Mouse (Mus musculus): ENCODE results near the gene B3galt4. TPM values are rescaled to one million over a fixed set of nuclear protein-coding genes. Genes with fewer than 3 reads are reported as not detected.
A peak's percentile ranks its signal among the peaks of the same experiment; 100 is the strongest.
"Not testable (repeated sequence)": the region's sequence is repeated elsewhere in the genome, so short reads cannot be mapped to it uniquely, and the experiment has no call there.

B3galt4 gene
- total RNA-seq, 2 experiments from 2014 or later: 5.4 to 6.8 TPM

- DNase-seq (ENCODE audit: low spot score in 2 of 2): no peak
Measured at GRCm38 (mm10) chr17:33968927-33969326, 17.6 kb upstream of the B3galt4 start.

DNA sequence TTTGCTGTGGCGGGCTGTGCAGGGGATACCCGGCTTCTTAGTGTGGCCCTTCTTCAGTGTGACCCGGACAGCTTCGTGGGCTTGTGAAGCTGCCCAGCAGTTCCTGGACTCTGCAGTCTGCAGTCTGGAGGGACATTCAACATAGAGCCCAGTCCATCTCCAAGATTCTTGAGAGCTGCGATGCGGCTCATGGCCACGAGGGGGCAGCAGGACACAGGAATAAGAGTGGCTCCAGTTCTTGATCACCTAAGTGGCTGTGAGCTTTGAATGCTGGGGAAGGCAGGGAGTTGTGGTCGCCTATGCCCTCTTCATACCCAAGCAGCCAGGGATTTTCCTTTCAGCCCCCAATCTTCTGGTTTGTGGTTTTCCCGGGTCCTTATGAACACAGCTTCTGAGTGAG lies 17.2 kb upstream of the B3galt4 start:
- DNase-seq (ENCODE audit: low spot score in 2 of 2): peak; percentile 73 to 83

- DNase-seq (ENCODE audit: low spot score in 2 of 2): no peak
Measured at GRCm38 (mm10) chr17:33965846-33966550, 14.7 kb upstream of the B3galt4 start.

- DNase-seq (ENCODE audit: low spot score in 2 of 2): no peak
Measured at GRCm38 (mm10) chr17:33965082-33965845, 14.0 kb upstream of the B3galt4 start.

DNA sequence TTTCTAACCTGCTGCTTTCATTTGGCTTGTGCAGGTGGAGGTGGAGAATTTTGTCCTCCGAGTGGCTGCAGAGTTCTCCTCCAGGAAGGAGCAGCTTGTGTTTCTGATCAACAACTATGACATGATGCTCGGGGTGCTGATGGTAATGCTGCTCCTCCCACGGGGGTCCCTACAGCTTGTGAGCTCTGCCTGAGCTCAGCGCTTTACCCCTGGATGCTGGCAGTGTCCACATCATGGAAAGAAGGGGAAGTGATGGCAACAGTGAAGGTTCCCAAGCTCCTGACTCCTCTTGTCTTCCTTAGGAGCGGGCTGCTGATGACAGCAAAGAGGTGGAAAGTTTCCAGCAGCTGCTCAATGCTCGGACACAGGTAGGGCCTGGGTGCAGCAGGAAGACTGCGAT lies 11.6 kb upstream of the B3galt4 start:
- no peak for DNase-seq (ENCODE audit: low spot score in 2 of 2)

DNA sequence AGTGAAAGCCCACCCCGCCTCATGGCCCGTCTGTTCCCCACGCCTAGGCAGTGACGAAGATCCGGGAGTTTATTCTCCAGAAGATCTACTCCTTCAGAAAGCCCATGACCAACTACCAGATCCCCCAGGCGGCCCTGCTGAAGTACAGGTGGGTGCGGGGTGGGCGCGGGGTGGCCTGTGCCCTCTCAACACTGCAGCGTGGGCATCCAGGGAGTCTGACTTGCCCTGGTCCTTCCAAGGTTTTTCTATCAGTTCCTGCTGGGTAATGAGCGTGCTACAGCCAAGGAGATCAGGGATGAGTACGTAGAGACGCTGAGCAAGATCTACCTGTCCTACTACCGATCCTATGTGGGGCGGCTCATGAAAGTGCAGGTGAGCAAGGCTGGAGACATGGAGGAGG lies 8.7 kb upstream of the B3galt4 start:
- DNase-seq (ENCODE audit: low spot score in 2 of 2): no peak

DNA sequence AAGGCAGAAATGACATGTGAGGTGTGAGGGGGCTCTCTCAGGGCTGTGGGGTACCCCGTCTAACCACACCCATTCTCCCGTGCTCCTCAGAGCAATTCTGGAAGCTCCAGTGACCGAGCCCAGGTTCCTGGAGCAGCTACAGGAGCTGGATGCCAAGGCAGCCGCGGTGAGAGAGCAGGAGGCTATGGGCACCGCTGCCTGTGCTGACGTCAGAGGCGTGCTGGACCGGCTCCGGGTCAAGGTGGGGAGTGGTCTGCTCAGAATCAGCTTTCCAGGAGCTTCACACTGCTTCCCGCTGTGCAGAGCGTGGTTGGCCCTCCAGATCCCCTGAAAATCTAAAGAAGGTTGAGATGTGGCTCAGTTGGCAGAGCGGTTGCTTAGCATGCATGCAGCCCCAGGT lies 7.8 kb upstream of the B3galt4 start:
- no peak for DNase-seq (ENCODE audit: low spot score in 2 of 2)

DNA sequence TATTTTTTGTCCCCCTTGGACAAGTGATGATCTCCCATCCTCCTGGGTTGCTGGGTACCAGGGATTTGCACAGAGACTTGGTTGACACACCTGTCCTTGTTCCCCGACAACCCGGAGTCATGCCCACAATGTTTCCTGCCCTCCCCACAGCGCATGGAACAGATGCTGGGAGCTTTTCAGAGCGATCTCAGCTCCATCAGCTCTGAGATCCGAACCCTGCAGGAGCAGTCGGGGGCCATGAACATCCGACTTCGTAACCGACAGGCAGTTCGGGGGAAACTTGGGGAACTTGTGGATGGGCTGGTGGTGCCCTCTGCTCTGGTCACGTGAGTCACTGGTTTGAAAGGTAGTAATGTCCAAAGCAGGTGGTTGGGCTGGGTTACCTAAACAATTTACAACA lies 7.2 kb upstream of the B3galt4 start:
- no peak for DNase-seq (ENCODE audit: low spot score in 2 of 2)

GRCm38 (mm10) chr17:33957493-33957892 lies 6.2 kb upstream of the B3galt4 start:
- DNase-seq (ENCODE audit: low spot score in 2 of 2): no peak

DNA sequence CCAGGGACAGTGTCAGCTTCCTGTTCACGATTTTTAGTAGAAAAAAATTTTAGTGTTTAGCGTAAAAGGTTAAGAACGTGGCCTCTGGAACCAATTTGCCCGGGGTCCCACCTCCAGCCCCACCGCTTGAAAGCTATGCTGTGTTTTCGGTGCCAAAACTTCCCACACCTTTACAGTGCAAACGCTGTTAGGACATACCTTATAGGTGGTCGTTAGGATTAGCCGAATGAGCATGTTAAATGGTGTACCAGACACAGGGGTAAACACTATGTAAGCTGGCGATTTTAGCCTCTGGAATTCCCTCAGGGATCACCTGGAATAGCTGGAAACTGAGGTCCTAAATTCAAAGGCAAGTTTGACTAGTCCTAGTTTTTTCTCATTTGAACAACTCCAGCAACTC lies 5.0 kb upstream of the B3galt4 start:
- no peak for DNase-seq (ENCODE audit: low spot score in 2 of 2)

DNA sequence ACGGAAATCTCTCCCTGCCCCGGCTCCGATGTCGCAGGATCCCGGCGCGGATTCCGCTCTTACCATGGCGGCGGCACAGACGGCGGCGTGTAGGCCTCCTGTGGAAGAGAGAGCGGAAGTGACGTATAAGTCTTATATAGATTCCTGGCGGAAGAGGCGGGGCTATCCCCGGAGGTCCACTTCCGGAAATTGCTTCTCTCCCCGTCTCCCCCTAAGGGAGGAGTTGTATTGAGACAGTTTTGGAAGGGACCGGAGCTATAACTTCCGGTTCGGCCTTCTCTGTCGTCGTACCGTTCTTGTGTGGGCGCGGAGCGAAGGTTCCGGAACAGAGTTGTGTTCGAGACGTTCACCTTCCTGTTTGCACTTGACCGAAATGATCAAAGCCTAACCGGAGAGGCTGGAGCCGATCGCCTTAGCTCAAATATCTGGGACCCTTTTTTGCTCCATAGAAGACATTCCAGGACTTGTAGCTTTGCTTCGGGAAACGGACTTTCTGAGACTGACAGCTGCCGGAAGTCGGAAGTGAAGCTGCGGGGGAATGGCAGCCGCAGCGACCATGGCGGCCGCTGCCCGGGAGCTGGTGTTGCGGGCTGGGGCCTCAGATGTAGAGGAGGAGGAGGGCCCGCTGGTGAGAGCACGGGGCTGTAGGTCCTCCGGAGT lies 4.4 kb upstream of the B3galt4 start, which contains the start of the genes Vps52 and Rps18:
Gene Vps52 (plus strand): TSS at position 258 of the 660 bp plus-strand sequence.
Gene Rps18 (minus strand): TSS at position 447 of the 660 bp plus-strand sequence.
- DNase-seq (ENCODE audit: low spot score in 2 of 2): peak; percentile 95 to 99

DNA sequence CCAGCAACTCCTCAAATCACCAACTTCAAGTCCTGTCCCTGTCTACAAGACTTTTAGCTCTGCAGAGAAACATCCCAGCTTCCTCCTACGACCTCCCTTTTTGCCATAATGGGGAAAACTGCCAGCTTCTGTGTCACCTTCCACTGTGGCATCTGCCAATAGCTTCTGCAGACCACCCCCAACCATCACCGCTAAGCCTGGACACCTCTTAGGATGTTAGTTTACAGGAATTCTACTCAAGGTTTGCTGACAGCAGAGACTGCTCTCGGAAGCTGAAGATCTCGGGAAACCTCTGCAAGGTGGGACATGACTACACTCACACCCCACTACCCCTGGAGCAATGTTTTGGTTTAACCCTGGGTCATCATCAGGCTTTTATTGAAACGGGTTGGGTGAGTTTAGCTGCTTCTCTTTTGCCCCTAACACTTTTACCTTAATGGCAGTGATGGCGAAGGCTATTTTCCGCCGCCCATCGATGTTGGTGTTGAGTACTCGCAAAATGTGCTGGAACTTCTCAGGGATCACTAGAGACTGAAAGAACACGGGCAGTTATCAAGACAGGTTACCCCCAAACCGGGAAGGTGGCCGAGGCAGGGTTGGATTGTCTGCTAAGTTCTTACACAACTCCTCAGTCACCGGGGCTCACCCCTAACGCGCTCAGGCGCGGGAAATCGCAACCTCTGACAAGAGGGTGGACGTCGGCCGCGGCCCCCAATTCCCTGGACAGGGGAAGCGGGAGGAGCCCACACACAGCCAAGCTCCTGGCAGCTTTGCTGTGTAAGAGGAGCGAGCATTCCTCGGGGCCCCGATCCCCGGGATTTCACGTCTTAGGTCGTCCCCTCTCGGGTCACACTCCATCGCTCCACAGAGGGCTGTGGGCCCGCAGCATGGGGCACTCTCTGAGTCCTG lies 3.6 kb upstream of the B3galt4 start:
- DNase-seq (ENCODE audit: low spot score in 2 of 2): no peak

DNA sequence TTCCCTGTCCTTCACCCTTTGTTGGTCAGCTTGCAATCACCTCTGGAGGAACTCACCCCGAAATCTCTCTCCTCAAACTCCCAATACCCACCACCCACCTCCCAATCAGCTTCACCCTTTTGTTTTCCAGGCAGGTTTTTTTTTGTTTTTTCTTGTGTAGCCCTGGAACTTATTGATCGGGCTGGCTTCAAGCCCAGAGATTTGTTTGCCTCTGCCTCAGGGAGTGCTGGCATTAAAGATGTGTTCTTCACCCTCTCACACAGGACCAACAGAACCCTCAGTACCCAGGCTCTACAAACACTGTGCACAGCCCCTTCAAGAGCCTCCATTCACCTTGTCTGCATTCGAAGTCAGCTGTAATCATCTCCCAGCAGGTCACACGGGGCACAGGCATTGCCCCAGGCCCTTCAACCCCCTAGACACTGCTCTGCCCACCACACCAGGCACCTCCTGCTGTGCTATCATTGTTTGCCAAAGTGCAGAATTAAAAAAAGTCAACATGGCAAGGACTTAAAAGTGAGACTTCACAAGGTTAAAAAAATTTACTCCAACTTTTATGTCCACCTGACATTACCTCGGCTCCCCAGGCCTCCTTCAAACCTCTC lies 2.8 kb upstream of the B3galt4 start:
- no peak for DNase-seq (ENCODE audit: low spot score in 2 of 2)

DNA sequence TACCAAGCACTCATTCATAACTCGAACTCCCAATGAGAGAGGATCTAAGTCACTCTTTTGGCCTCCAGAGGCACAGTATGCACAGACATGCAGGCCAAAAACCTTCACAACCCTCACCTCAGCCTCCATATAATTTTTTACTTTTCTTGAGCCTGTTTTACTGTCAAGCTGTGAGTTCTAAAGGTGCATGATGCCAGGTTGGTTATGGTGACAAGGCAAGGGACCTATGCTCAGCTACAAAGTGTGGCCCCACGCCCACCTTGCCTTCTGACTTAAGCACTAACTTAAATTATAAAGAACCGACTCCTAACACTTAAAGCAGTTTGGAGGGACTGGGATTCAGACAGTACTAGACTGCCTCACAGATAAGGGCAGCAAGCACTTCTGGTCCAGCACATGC lies 2.0 kb upstream of the B3galt4 start:
- DNase-seq (ENCODE audit: low spot score in 2 of 2): no peak

GRCm38 (mm10) chr17:33952879-33953278 lies 1.6 kb upstream of the B3galt4 start:
- no peak for DNase-seq (ENCODE audit: low spot score in 2 of 2)

GRCm38 (mm10) chr17:33952015-33952414 lies 727 bp upstream of the B3galt4 start:
- DNase-seq (ENCODE audit: low spot score in 2 of 2): not testable (repeated sequence)

DNA sequence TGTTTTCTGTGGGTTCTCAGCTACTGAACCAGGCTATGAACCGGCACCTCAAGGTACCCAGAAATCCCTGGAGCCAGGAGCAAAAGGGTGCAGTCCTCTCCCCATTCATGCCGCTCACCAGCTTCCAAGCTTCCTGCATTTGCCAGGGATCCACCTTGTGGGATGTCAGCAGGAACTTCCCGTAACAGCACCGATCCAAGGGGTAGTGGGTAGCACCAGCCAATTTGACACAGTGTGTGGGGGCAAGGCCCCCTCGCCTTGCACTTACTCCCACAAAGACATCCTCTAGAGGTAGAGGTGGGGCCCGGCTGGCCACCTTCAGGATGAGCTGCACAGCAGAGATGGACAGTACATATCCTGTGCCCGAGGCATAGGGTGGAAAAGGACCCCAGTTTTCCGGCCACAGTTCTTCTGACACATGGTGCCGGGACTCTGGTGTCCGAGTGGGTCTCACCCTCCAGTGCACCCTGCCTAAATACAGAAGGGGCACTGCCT lies 1.1 kb downstream of the B3galt4 start:
- no peak for DNase-seq (ENCODE audit: low spot score in 2 of 2)

GRCm38 (mm10) chr17:33948905-33949537 lies 2.3 kb downstream of the B3galt4 start:
- DNase-seq (ENCODE audit: low spot score in 2 of 2): no peak

DNA sequence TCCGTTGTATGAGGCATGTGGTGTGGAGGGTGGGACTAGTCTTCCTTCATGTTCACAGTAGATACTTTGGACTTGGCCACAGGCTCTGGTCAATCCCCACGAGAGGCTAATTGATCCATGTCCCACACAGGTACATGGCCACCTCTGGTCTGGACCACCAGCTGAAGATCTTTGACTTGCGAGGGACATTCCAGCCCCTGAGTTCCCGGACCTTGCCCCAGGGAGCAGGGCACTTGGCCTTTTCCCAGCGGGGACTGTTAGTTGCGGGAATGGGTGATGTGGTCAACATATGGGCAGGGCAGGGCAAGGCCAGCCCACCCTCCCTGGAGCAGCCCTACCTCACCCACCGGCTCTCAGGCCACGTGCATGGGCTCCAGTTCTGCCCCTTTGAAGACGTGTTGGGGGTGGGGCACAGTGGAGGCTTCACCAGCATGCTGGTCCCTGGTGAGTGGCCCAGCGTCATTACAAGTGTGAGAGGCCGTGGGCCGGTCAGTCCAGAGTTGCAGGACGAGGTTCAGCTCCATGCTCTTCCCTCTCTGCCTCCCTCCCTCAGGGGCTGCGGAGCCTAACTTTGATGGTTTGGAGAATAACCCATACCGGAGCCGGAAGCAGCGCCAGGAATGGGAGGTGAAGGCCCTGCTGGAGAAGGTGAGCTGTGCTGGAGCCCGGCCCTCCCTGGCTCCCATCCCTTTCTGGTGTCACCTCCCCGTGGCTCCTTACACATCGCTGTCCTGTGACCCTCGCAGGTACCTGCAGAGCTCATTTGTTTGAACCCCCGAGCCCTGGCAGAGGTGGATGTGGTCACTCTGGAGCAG lies 3.0 kb downstream of the B3galt4 start:
- DNase-seq (ENCODE audit: low spot score in 2 of 2): no peak

Measured in layer of hippocampus, postnatal 14 days (tissue).